Mouse (Mus musculus): Measurements from ENCODE around the gene Gm10842.

GRCm38 (mm10) chr11:105143564-105143963 is 3.1 kb upstream of the Gm10842 start:
- TF ChIP-seq CTCF (IDR thresholded peaks at IDR 0.05; ENCODE audit: extremely low read depth, insufficient read depth, insufficient read length, insufficient replicate concordance) (no peak), POLR2A (IDR thresholded peaks at IDR 0.05; ENCODE audit: low read depth, low read length) (no peak)
